Mouse (Mus musculus) C2C12 (cell line): ENCODE data around the gene Mterf4. TPM values are rescaled to one million over a fixed set of nuclear protein-coding genes. Genes with fewer than 3 reads are reported as not detected.

Experiments used
- H3K27me3 ChIP-seq: one replicate; pipeline ENCODE4 v1.6.1; 2011; ENCODE audit not compliant: control insufficient read depth, insufficient read depth, insufficient read length
- H3K36me3 ChIP-seq: one replicate; pipeline ENCODE4 v1.6.1; 2011; ENCODE audit not compliant: control insufficient read depth, insufficient read depth
- H3K4me3 ChIP-seq: one replicate; pipeline ENCODE4 v1.5.1; 2011; ENCODE audit warnings: mild to moderate bottlenecking, control low read depth; ENCODE audit not compliant: poor library complexity, insufficient read depth, severe bottlenecking
- H3K79me2 ChIP-seq: one replicate; pipeline ENCODE4 v1.6.1; 2011; ENCODE audit not compliant: control insufficient read depth, insufficient read depth
- H3K79me3 ChIP-seq: one replicate; pipeline ENCODE4 v1.6.1; 2011; ENCODE audit warnings: low read depth, control low read depth
- H3ac ChIP-seq: one replicate; pipeline ENCODE3; 2011; ENCODE audit warnings: low read depth; ENCODE audit not compliant: control insufficient read depth, insufficient read length
- CEBPB ChIP-seq: IDR thresholded peaks from one replicate; pipeline ENCODE4 v1.6.1; 2011; ENCODE audit warnings: low read depth, mild to moderate bottlenecking, control low read depth, moderate library complexity
- CTCF ChIP-seq: IDR thresholded peaks from one replicate; pipeline ENCODE4 v1.5.1; 2011; ENCODE audit not compliant: control insufficient read depth, insufficient read depth, insufficient read length
- FOSL1 ChIP-seq: IDR thresholded peaks from one replicate; pipeline ENCODE4 v1.8.0; 2011; ENCODE audit warnings: mild to moderate bottlenecking, low read length; ENCODE audit not compliant: poor library complexity, insufficient read depth, severe bottlenecking
- MAX ChIP-seq: IDR thresholded peaks from one replicate; pipeline ENCODE4 v1.6.1; 2011; ENCODE audit warnings: mild to moderate bottlenecking, control low read depth
- MYOD1 ChIP-seq: IDR thresholded peaks from one replicate; pipeline ENCODE4 v1.6.1; 2011; ENCODE audit warnings: low read depth; ENCODE audit not compliant: control insufficient read depth, insufficient read length
- MYOG ChIP-seq: IDR thresholded peaks from one replicate; pipeline ENCODE4 v1.6.1; 2011; ENCODE audit not compliant: control insufficient read depth, insufficient read length; ENCODE audit errors: extremely low read depth
- USF1 ChIP-seq: IDR thresholded peaks from one replicate; pipeline ENCODE4 v1.6.1; 2011; ENCODE audit warnings: low read depth, mild to moderate bottlenecking, control low read depth, moderate library complexity
- polyA plus RNA-seq: library from polyadenylated mRNA; unstranded; fragments of >200 nt; fragmentation: generic; extraction: Trizol; gene quantifications from one replicate; pipeline ENCODE4 v1.2.1, GENCODE M21; 2012; ENCODE audit warnings: missing spikeins

Gene Mterf4
- polyA plus RNA-seq, 1 experiment: 11.7 TPM

DNA sequence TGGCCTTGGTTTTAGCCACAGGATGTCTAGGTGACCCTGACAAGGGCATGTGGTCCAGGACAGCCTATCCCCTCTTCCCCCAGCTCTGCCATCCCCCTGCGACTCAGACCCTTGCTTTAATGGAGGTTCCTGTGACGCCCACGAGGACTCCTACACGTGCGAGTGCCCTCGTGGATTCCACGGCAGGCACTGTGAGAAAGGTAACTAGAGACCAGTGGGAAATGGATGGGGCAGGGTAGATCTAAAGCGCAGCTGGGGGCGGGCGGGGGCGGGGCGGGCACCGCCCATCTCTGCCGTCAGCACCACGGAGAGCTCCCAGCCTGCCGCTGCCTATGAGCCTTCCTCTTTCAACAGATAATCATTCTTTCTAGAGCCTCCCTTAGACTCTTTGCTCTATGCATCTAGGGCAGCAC, 33.3 kb downstream of the Mterf4 start:
- Histone ChIP-seq H3K4me3 (no peak overlapping the region), H3ac (no peak overlapping the region), H3K79me3 (no peaks in the 10 kb centered on the region), H3K79me2 (no peaks in the 10 kb centered on the region), H3K36me3 (no peaks in the 10 kb centered on the region), H3K27me3 (no peaks in the 10 kb centered on the region)
- TF ChIP-seq MYOG: no peak
- no peak for TF ChIP-seq CTCF
- TF ChIP-seq MAX: no peak
- TF ChIP-seq CEBPB: no peak
- no peak for TF ChIP-seq FOSL1
- no peak for TF ChIP-seq USF1
- no peak for TF ChIP-seq MYOD1

DNA sequence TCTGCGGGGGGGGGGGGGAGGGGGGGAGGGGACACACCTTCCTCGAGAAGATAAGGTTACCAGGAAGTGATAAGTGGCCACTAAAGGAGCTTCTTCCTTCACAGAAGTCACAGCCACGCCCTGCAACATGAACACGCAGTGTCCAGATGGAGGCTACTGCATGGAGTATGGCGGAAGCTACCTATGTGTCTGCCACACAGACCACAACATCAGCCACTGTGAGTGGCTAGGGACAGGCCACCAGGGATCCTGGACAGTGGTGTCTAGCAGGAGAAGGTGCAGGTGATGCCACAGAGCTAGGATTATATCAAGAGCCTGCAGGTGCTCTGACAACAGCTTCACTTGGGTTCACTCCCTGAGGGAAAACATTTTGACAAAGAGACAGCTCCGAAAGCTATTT, 34.0 kb downstream of the Mterf4 start:
- TF ChIP-seq CEBPB: no peak
- no peak for TF ChIP-seq FOSL1
- TF ChIP-seq MYOD1: no peak
- TF ChIP-seq CTCF: no peak
- no peak for TF ChIP-seq USF1
- TF ChIP-seq MAX: no peak
- TF ChIP-seq MYOG: no peak
- Histone ChIP-seq H3K79me2 (no peaks in the 10 kb centered on the region), H3K79me3 (no peaks in the 10 kb centered on the region), H3K36me3 (no peaks in the 10 kb centered on the region), H3K4me3 (no peak overlapping the region), H3K27me3 (no peaks in the 10 kb centered on the region), H3ac (no peak overlapping the region)

DNA sequence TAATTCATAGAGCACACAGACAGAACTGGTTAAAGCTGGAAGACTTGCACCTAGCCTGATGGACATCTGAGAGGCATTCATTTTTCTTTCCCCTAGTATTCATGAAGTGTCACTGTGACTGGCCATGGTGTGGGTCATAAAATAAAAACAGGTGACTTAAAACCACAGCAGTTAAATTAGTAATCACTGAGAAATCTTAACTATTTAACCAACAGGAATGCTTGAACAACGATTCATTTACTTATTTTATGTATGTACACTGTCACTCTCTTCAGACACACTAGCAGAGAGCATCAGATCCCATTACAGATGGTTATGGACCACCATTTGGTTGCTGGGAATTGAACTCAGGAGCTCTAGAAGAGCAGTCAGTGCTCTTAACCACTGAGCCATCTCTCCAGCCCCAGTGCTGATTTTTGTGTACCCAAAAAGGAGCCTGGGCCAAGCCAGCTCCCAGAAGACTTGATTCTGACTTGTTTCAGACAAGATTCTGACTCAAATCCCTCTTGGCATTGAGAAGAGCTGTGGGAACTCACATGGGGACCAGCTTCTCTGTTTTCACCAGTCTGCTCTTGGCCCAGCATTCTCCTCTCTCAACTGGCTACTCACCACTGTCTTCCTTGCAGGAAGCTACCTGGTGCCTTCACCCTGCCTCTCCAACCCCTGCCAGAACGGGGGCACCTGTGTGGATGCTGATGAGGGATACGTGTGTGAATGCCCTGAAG, 35.0 kb downstream of the Mterf4 start:
- no peaks in the 10 kb centered on the region for H3K27me3 ChIP-seq
- H3K79me2 ChIP-seq: no peaks in the 10 kb centered on the region
- no peak overlapping the region for H3K4me3 ChIP-seq
- H3K79me3 ChIP-seq: no peaks in the 10 kb centered on the region
- peak; percentile 37 for TF ChIP-seq FOSL1
- TF ChIP-seq MAX: no peak
- no peaks in the 10 kb centered on the region for H3K36me3 ChIP-seq
- H3ac ChIP-seq: no peak overlapping the region

DNA sequence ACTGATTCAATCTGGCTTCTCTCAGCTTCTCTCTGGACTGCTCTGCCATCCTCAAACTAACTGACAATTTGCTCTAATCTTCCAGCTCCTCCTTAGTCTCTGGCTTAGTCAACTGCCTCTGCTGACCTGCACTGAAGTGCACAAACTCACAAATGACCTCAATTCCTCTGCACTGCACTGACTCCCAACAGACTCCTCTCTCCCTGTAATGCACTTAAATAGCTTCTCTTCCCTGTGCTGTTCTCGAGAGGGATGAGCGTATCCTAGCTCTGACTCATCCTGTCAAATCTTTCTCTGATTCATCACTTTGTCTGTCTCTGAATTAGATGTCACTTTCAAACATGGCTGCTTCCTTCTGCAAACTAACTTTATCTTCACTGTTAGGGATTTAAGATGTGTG, 37.5 kb downstream of the Mterf4 start:
- no peaks in the 10 kb centered on the region for H3K36me3 ChIP-seq
- no peaks in the 10 kb centered on the region for H3K79me3 ChIP-seq
- TF ChIP-seq CEBPB (no peak), CTCF (no peak), MYOG (no peak), MYOD1 (no peak), MAX (no peak), FOSL1 (no peak), USF1 (no peak)
- no peak overlapping the region for H3ac ChIP-seq
- no peaks in the 10 kb centered on the region for H3K79me2 ChIP-seq
- no peaks in the 10 kb centered on the region for H3K27me3 ChIP-seq
- H3K4me3 ChIP-seq: no peak overlapping the region

DNA sequence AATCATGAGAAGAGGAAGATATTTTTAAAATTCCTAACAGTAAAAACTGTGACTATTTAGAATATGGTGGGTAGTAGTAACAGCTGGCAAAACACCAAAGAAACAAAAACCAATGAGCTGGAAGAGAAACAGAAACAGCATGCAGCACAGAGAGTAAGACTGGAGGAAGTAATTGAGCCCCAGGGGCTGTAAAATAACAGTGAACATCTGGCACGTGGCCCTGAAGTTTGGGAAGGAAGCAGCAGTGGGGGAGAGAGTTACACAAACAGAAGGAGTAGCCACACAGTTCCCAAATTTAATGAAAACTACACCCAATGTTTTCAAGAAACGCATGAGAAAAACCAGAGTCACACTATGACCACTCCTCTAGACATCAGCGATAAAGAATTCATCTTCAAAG, 38.5 kb downstream of the Mterf4 start:
- Histone ChIP-seq H3K79me3 (no peaks in the 10 kb centered on the region), H3K4me3 (no peak overlapping the region), H3ac (no peak overlapping the region), H3K27me3 (no peaks in the 10 kb centered on the region), H3K36me3 (no peaks in the 10 kb centered on the region), H3K79me2 (no peaks in the 10 kb centered on the region)
- TF ChIP-seq CEBPB (no peak), MYOD1 (no peak), USF1 (no peak), MAX (no peak), MYOG (no peak), FOSL1 (no peak)

DNA sequence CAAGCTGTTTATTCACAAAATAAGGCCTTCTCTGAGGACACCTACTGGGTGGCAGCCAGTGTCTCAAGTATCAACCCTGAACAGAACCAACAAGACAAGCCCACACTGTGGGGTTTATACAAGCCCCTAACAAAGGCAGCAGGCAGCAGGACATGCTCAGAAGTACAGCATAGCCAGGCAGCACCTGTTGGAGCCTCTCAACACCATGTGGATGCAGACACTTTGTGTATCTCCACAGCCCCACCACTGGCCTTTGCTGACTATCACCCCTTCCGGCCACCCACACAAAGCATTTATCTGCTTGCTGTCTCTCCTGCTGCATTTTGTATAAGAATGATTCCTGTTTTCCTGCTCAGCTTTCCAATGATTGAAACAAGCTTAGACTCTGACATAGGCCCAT, 48.2 kb downstream of the Mterf4 start:
- no peaks in the 10 kb centered on the region for H3K27me3 ChIP-seq
- no peak for TF ChIP-seq CEBPB
- no peak for TF ChIP-seq MAX
- no peak for TF ChIP-seq FOSL1
- no peak for TF ChIP-seq MYOG
- no peak for TF ChIP-seq USF1
- no peak for TF ChIP-seq CTCF
- TF ChIP-seq MYOD1: no peak
- H3K79me3 ChIP-seq: no peaks in the 10 kb centered on the region
- H3K36me3 ChIP-seq: no peaks in the 10 kb centered on the region
- no peak overlapping the region for H3K4me3 ChIP-seq
- no peak overlapping the region for H3ac ChIP-seq
- H3K79me2 ChIP-seq: no peaks in the 10 kb centered on the region
